Mouse (Mus musculus) MEL (cell line): Measurements from ENCODE around the gene Khdc1a. TPM values are rescaled to one million over a fixed set of nuclear protein-coding genes. Genes with fewer than 3 reads are reported as not detected.

Source experiments
- DNase-seq: peaks from one replicate; pipeline ENCODE4 v3.0.0; 2011; ENCODE audit warnings: low read depth, low spot score
- H3K27ac ChIP-seq: 2 replicates; pipeline ENCODE4 v1.5.1; 2012; ENCODE audit warnings: low read depth, mild to moderate bottlenecking, control low read depth, low read length, moderate library complexity; ENCODE audit not compliant: control insufficient read depth
- H3K27me3 ChIP-seq, 2 experiments: fragments of 150-350 bp in 1 of 2; sonication (generic) in 1 of 2; 2 replicates each; pipeline ENCODE4 v1.6.1; 2012; ENCODE audit warnings: low read length in 2 of 2, mild to moderate bottlenecking in 2 of 2, improper control_type of control experiment in 1 of 2, moderate library complexity in 1 of 2; ENCODE audit not compliant: insufficient read depth in 2 of 2, control insufficient read depth in 1 of 2
- H3K36me3 ChIP-seq, 2 experiments: 2 replicates each; pipeline ENCODE4 v1.6.1; 2012 to 2014; ENCODE audit warnings: low read length in 2 of 2, improper control_type of control experiment in 1 of 2, inconsistent platforms in 1 of 2, mild to moderate bottlenecking in 1 of 2; ENCODE audit not compliant: insufficient read depth in 2 of 2, control insufficient read depth in 1 of 2
- H3K4me1 ChIP-seq, 2 experiments: fragments of 150-350 bp in 1 of 2; sonication (generic) in 1 of 2; 2 replicates each; pipeline ENCODE4 v1.6.1; 2012; ENCODE audit warnings: low read length in 2 of 2, improper control_type of control experiment in 1 of 2, mild to moderate bottlenecking in 1 of 2; ENCODE audit not compliant: insufficient read depth in 2 of 2, control insufficient read depth in 1 of 2
- H3K4me3 ChIP-seq, 2 experiments: fragments of 150-350 bp in 1 of 2; sonication (generic) in 1 of 2; 2 replicates each; pipeline ENCODE4 v1.5.1; 2012; ENCODE audit warnings: low read depth in 2 of 2, low read length in 2 of 2, mild to moderate bottlenecking in 2 of 2, moderate library complexity in 2 of 2, control low read depth in 1 of 2, improper control_type of control experiment in 1 of 2; ENCODE audit not compliant: control insufficient read depth in 1 of 2, insufficient read depth in 1 of 2
- H3K79me2 ChIP-seq: 2 replicates; pipeline ENCODE4 v1.6.1; 2012; ENCODE audit warnings: mild to moderate bottlenecking, low read length, moderate library complexity; ENCODE audit not compliant: control insufficient read depth, poor library complexity, insufficient read depth
- H3K9ac ChIP-seq: 2 replicates; pipeline ENCODE4 v1.6.1; 2012; ENCODE audit warnings: low read depth, mild to moderate bottlenecking, control low read depth, low read length, moderate library complexity; ENCODE audit not compliant: control insufficient read depth, poor library complexity, severe bottlenecking
- H3K9me3 ChIP-seq: fragments of 150-350 bp; sonication (generic); replicated peaks from 2 replicates; pipeline ENCODE4 v1.6.1; 2012; ENCODE audit warnings: mild to moderate bottlenecking, low read length, improper control_type of control experiment, moderate library complexity; ENCODE audit not compliant: insufficient read depth
- BHLHE40 ChIP-seq: IDR thresholded peaks from 2 replicates; pipeline ENCODE4 v1.6.1; 2012; ENCODE audit warnings: low read depth, mild to moderate bottlenecking, inconsistent platforms, low read length, improper control_type of control experiment, borderline replicate concordance
- CHD1 ChIP-seq: IDR thresholded peaks from 2 replicates; pipeline ENCODE4 v1.6.1; 2012; ENCODE audit warnings: low read depth, mild to moderate bottlenecking, inconsistent platforms, low read length, improper control_type of control experiment
- CTCF ChIP-seq, 3 experiments: IDR thresholded peaks in 2 of 3; conservative IDR thresholded peaks in 1 of 3; 2 replicates each; pipeline ENCODE4 v1.5.1; 2011 to 2012; ENCODE audit warnings: low read length in 3 of 3, low read depth in 2 of 3, mild to moderate bottlenecking in 2 of 3, improper control_type of control experiment in 1 of 3, inconsistent platforms in 1 of 3, mixed read lengths in 1 of 3, moderate library complexity in 1 of 3; ENCODE audit not compliant: control insufficient read depth in 1 of 3, insufficient read depth in 1 of 3, poor library complexity in 1 of 3, severe bottlenecking in 1 of 3
- ELF1 ChIP-seq: IDR thresholded peaks from 2 replicates; pipeline ENCODE4 v1.6.1; 2014; ENCODE audit warnings: low read depth, mild to moderate bottlenecking, inconsistent platforms, low read length, improper control_type of control experiment, moderate library complexity
- EP300 ChIP-seq, 2 experiments: IDR thresholded peaks; 2 replicates each; pipeline ENCODE4 v1.6.1; 2011; ENCODE audit warnings: improper control_type of control experiment in 2 of 2, low read length in 2 of 2, low read depth in 1 of 2, mild to moderate bottlenecking in 1 of 2
- ETS1 ChIP-seq: IDR thresholded peaks from 2 replicates; pipeline ENCODE4 v1.6.1; 2012; ENCODE audit warnings: low read depth, mild to moderate bottlenecking, inconsistent platforms, low read length, improper control_type of control experiment, moderate library complexity
- HCFC1 ChIP-seq: IDR thresholded peaks from 2 replicates; pipeline ENCODE4 v1.6.1; 2012; ENCODE audit warnings: low read depth, mild to moderate bottlenecking, inconsistent platforms, low read length, improper control_type of control experiment, moderate library complexity
- JUND ChIP-seq: IDR thresholded peaks from 2 replicates; pipeline ENCODE4 v1.6.1; 2011; ENCODE audit warnings: low read depth, mild to moderate bottlenecking, improper control_type of control experiment, low read length
- NELFE ChIP-seq: IDR thresholded peaks from 2 replicates; pipeline ENCODE4 v1.6.1; 2011; ENCODE audit warnings: low read depth, low read length, improper control_type of control experiment
- POLR2AphosphoS2 ChIP-seq: IDR thresholded peaks from 2 replicates; pipeline ENCODE4 v1.6.1; 2011; ENCODE audit warnings: low read length, improper control_type of control experiment
- POLR2AphosphoS5 ChIP-seq: IDR thresholded peaks from 2 replicates; pipeline ENCODE4 v1.6.1; 2012; ENCODE audit warnings: low read depth, borderline replicate concordance, mild to moderate bottlenecking, inconsistent platforms, low read length, moderate library complexity, mixed read lengths
- RCOR1 ChIP-seq: IDR thresholded peaks from 2 replicates; pipeline ENCODE4 v1.6.1; 2012; ENCODE audit warnings: low read depth, mild to moderate bottlenecking, inconsistent platforms, low read length, improper control_type of control experiment
- SMC3 ChIP-seq: IDR thresholded peaks from 2 replicates; pipeline ENCODE4 v1.6.1; 2011; ENCODE audit warnings: low read depth, low read length, improper control_type of control experiment
- TAL1 ChIP-seq: IDR thresholded peaks from 2 replicates; pipeline ENCODE4 v1.6.1; 2012; ENCODE audit warnings: mild to moderate bottlenecking, inconsistent platforms, low read length, moderate library complexity, mixed read lengths
- TBP ChIP-seq: IDR thresholded peaks from 2 replicates; pipeline ENCODE4 v1.8.0; 2011; ENCODE audit warnings: low read depth, low read length, improper control_type of control experiment
- TCF12 ChIP-seq: IDR thresholded peaks from 2 replicates; pipeline ENCODE4 v1.6.1; 2014; ENCODE audit warnings: low read depth, mild to moderate bottlenecking, inconsistent platforms, low read length, improper control_type of control experiment, moderate library complexity
- UBTF ChIP-seq: IDR thresholded peaks from 2 replicates; pipeline ENCODE4 v1.6.1; 2012; ENCODE audit warnings: low read depth, mild to moderate bottlenecking, inconsistent platforms, low read length, improper control_type of control experiment, moderate library complexity, borderline replicate concordance; ENCODE audit not compliant: insufficient read depth
- USF2 ChIP-seq, 2 experiments: IDR thresholded peaks; 2 replicates each; pipeline ENCODE4 v1.6.1; 2011 to 2012; ENCODE audit warnings: improper control_type of control experiment in 2 of 2, low read length in 2 of 2, borderline replicate concordance in 1 of 2, inconsistent platforms in 1 of 2, low read depth in 1 of 2, mild to moderate bottlenecking in 1 of 2; ENCODE audit not compliant: insufficient read depth in 1 of 2
- ZKSCAN1 ChIP-seq: IDR thresholded peaks from 2 replicates; pipeline ENCODE4 v1.6.1; 2012; ENCODE audit warnings: low read depth, mild to moderate bottlenecking, inconsistent platforms, low read length, improper control_type of control experiment, moderate library complexity
- ZMIZ1 ChIP-seq: IDR thresholded peaks from 2 replicates; pipeline ENCODE4 v1.6.1; 2012; ENCODE audit warnings: low read depth, mild to moderate bottlenecking, inconsistent platforms, low read length, improper control_type of control experiment, moderate library complexity
- ZNF384 ChIP-seq: IDR thresholded peaks from 2 replicates; pipeline ENCODE4 v1.6.1; 2012; ENCODE audit warnings: low read depth, mild to moderate bottlenecking, inconsistent platforms, low read length, improper control_type of control experiment
- polyA plus RNA-seq, 2 experiments: library from polyadenylated mRNA; stranded (reverse) in 1 of 2; unstranded in 1 of 2; fragments of >175 nt in 1 of 2; fragments of >200 nt in 1 of 2; gene quantifications; 2 replicates each; pipeline versions ENCODE4 v1.2.1 to v1.2.4; 2012; ENCODE audit warnings: low replicate concordance in 2 of 2, low read depth in 1 of 2; ENCODE audit not compliant: insufficient read length in 2 of 2, insufficient read depth in 1 of 2, missing spikeins in 1 of 2
- total RNA-seq: library from RNA; depleted of rRNA; stranded (reverse); fragments of 300-350 nt; gene quantifications from 2 replicates; pipeline ENCODE4 v1.2.3, GENCODE M21; 2012

The Khdc1a gene
- total and polyA plus RNA-seq, 3 experiments, result 0.08 TPM; not detected in 2

DNA sequence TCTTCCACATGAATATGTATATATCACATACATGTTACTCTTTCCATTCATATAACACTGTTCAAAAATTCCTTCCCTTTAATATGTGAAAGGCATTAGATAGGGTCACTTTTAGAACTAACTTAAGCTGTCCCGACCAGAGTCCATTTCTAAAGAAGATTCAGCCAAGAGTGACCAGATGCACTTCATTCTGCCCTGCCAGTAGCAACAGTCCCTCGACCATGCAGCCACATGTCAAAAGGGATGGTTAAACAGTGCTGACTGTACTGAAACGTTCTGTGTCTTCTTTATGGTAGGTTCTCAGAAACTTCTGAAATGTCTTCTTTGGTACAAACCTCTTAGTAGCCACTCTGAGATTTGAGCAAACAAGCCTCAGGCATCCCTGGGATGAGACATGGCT lies 47.8 kb upstream of the Khdc1a start:
- H3K36me3 ChIP-seq, result no peaks in the 10 kb centered on the region
- no peaks in the 10 kb centered on the region for H3K27me3 ChIP-seq
- DNase-seq, result no peak
- no peak overlapping the region for H3K27ac ChIP-seq
- H3K4me1 ChIP-seq, result no peaks in the 10 kb centered on the region
- no peak overlapping the region for H3K4me3 ChIP-seq
- TF ChIP-seq POLR2AphosphoS2 (no peak), UBTF (no peak), POLR2AphosphoS5 (no peak), USF2 (IDR thresholded peaks at IDR 0.05; ENCODE audit: borderline replicate concordance in 1 of 2, insufficient read depth in 1 of 2, low read depth in 1 of 2, low read length in 2 of 2) (no peak), TBP (no peak), ZMIZ1 (no peak), RCOR1 (no peak), BHLHE40 (no peak), ZNF384 (no peak), HCFC1 (no peak), CTCF (IDR thresholded peaks at IDR 0.05 in 2 of 3, conservative IDR thresholded peaks at IDR 0.05 in 1 of 3; ENCODE audit: control insufficient read depth in 1 of 3, insufficient read depth in 1 of 3, low read depth in 2 of 3, low read length in 3 of 3, poor library complexity in 1 of 3, severe bottlenecking in 1 of 3) (no peak), ZKSCAN1 (no peak), CHD1 (no peak), NELFE (no peak), ETS1 (no peak), TCF12 (no peak), ELF1 (no peak), TAL1 (no peak), EP300 (IDR thresholded peaks at IDR 0.05; ENCODE audit: low read depth in 1 of 2, low read length in 2 of 2) (no peak), SMC3 (no peak)
- TF ChIP-seq, all 39 proteins: peak for 0
- H3K9ac ChIP-seq, result no peak overlapping the region
- no peaks in the 10 kb centered on the region for H3K79me2 ChIP-seq
- H3K9me3 ChIP-seq, result no peaks in the 10 kb centered on the region

DNA sequence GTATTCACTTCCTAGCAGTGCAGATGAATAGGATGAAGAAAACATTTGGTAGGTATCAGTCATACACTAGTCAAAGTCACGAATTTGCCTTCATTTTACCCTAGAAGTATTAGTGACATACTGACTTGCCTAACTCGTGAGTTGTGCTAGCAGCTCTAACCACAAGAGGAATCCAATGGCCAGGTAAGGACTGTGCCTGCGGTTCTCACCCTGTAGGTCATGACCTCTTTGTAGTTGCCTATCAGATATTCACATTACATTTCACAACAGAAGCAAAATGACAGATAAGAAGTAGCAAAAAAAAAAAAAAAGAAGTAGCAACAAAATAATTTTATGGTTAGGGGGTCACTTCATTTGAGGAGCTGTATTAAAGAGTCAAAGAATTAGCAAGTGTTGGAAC lies 45.3 kb upstream of the Khdc1a start:
- no peaks in the 10 kb centered on the region for H3K4me1 ChIP-seq
- TF ChIP-seq JUND (no peak), EP300 (IDR thresholded peaks at IDR 0.05; ENCODE audit: low read depth in 1 of 2, low read length in 2 of 2) (no peak)
- TF ChIP-seq, all 39 proteins: peak for 0
- Histone ChIP-seq H3K27ac (no peak overlapping the region), H3K27me3 (no peaks in the 10 kb centered on the region), H3K4me3 (no peak overlapping the region), H3K9ac (no peak overlapping the region), H3K9me3 (no peaks in the 10 kb centered on the region), H3K36me3 (no peaks in the 10 kb centered on the region), H3K79me2 (no peaks in the 10 kb centered on the region)
- no peak for DNase-seq
